Mouse (Mus musculus): ENCODE data around the gene Itga8. TPM values are rescaled to one million over a fixed set of nuclear protein-coding genes. Genes with fewer than 3 reads are reported as not detected.

Itga8 gene
- polyA plus RNA-seq, 1 experiment = 3.8 TPM

DNA sequence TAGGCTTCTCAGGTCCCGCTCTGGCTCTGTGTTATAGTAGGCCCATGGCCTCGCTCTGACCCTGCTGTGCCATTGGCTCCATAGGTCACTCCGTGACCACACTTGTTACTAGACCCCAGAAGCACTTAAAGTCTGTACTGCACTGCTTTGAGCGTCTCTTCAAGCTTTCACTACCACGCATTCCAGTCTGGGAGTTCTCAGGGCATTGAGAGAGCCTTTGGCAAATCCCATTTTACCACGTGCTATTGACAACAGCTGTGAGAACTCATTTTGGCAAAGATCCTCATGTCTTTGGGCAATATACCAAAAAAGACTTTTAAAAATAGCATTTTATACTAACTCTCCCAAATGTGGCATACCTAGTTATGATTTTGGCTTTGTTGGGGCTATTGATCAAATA lies 147.0 kb downstream of the Itga8 start:
- H3K4me1 ChIP-seq (ENCODE audit: control insufficient read depth, insufficient read depth, insufficient read length) = no peaks in the 10 kb centered on the region
- H3K27me3 ChIP-seq (ENCODE audit: control insufficient read depth, insufficient read depth, low read length) = no peaks in the 10 kb centered on the region
- 0 out of 2 replicates have a peak overlapping the region, but pooled peaks have one; percentile 6 for H3K27ac ChIP-seq (ENCODE audit: insufficient read depth, low read length)
- H3K4me3 ChIP-seq (ENCODE audit: extremely low read depth, insufficient read depth, insufficient read length) = no peak overlapping the region
- TF ChIP-seq CTCF (IDR thresholded peaks at IDR 0.05; ENCODE audit: extremely low read depth, insufficient read depth, insufficient read length, insufficient replicate concordance) (no peak), POLR2A (IDR thresholded peaks at IDR 0.05; ENCODE audit: low read depth, low read length) (no peak)
- WGBS = 89% methylated on average over 6 of the region's 6 CpGs
- no peaks in the 10 kb centered on the region for H3K36me3 ChIP-seq (ENCODE audit: control insufficient read depth, insufficient read depth, low read length)
- DNase-seq (ENCODE audit: low read depth in 1 of 2, low spot score in 2 of 2) = no peak

DNA sequence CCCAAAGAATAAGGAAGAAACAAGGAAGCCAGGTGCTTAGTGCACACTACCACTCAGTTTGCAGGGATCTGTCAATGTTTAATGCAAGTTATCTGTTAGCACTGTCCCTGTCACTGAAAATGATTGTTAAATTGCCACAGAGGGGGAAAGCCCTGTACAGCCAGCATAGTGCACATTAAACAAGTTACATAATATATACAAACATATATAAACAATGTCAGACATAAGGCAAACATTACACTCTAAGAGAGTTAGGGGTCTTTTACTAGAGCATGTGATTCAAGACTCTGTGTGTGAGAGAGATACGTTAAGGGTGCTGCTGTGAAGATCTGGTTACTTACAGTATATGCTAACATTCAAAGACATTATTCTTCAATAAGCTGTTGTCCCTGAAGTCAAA lies 148.2 kb downstream of the Itga8 start:
- H3K4me3 ChIP-seq (ENCODE audit: extremely low read depth, insufficient read depth, insufficient read length) = no peak overlapping the region
- H3K27me3 ChIP-seq (ENCODE audit: control insufficient read depth, insufficient read depth, low read length) = no peaks in the 10 kb centered on the region
- no peak for TF ChIP-seq POLR2A (IDR thresholded peaks at IDR 0.05; ENCODE audit: low read depth, low read length)
- TF ChIP-seq CTCF (IDR thresholded peaks at IDR 0.05; ENCODE audit: extremely low read depth, insufficient read depth, insufficient read length, insufficient replicate concordance) = no peak
- H3K27ac ChIP-seq (ENCODE audit: insufficient read depth, low read length) = no peak overlapping the region
- DNase-seq (ENCODE audit: low read depth in 1 of 2, low spot score in 2 of 2) = no peak
- no peaks in the 10 kb centered on the region for H3K36me3 ChIP-seq (ENCODE audit: control insufficient read depth, insufficient read depth, low read length)
- H3K4me1 ChIP-seq (ENCODE audit: control insufficient read depth, insufficient read depth, insufficient read length) = no peaks in the 10 kb centered on the region
- 90% methylated on average over 1 of the region's 1 CpGs for WGBS

- no peak for DNase-seq (ENCODE audit: low read depth in 1 of 2, low spot score in 2 of 2)
- WGBS = 77% methylated on average over 2 of the region's 2 CpGs
Measured at GRCm38 (mm10) chr2:12147902-12148301, 153.8 kb downstream of the Itga8 start.

GRCm38 (mm10) chr2:12146612-12147011 lies 155.1 kb downstream of the Itga8 start:
- TF ChIP-seq CTCF (IDR thresholded peaks at IDR 0.05; ENCODE audit: extremely low read depth, insufficient read depth, insufficient read length, insufficient replicate concordance) (no peak), POLR2A (IDR thresholded peaks at IDR 0.05; ENCODE audit: low read depth, low read length) (no peak)
- Histone ChIP-seq H3K27ac (ENCODE audit: insufficient read depth, low read length) (no peak overlapping the region), H3K4me3 (ENCODE audit: extremely low read depth, insufficient read depth, insufficient read length) (no peak overlapping the region), H3K36me3 (ENCODE audit: control insufficient read depth, insufficient read depth, low read length) (no peaks in the 10 kb centered on the region), H3K27me3 (ENCODE audit: control insufficient read depth, insufficient read depth, low read length) (no peaks in the 10 kb centered on the region), H3K4me1 (ENCODE audit: control insufficient read depth, insufficient read depth, insufficient read length) (no peaks in the 10 kb centered on the region)
- WGBS = 61% methylated on average over 2 of the region's 2 CpGs
- DNase-seq (ENCODE audit: low read depth in 1 of 2, low spot score in 2 of 2) = no peak

More at GRCm38 (mm10) chr2:12147902-12148301, 153.8 kb downstream of the Itga8 start:
- TF ChIP-seq POLR2A (IDR thresholded peaks at IDR 0.05; ENCODE audit: low read depth, low read length) = no peak
- TF ChIP-seq CTCF (IDR thresholded peaks at IDR 0.05; ENCODE audit: extremely low read depth, insufficient read depth, insufficient read length, insufficient replicate concordance) = no peak
- Histone ChIP-seq H3K27me3 (ENCODE audit: control insufficient read depth, insufficient read depth, low read length) (no peaks in the 10 kb centered on the region), H3K4me3 (ENCODE audit: extremely low read depth, insufficient read depth, insufficient read length) (no peak overlapping the region), H3K36me3 (ENCODE audit: control insufficient read depth, insufficient read depth, low read length) (no peaks in the 10 kb centered on the region), H3K27ac (ENCODE audit: insufficient read depth, low read length) (no peak overlapping the region), H3K4me1 (ENCODE audit: control insufficient read depth, insufficient read depth, insufficient read length) (no peaks in the 10 kb centered on the region)

- Histone ChIP-seq H3K27ac (ENCODE audit: insufficient read depth, low read length) (no peak overlapping the region), H3K4me3 (ENCODE audit: extremely low read depth, insufficient read depth, insufficient read length) (no peak overlapping the region), H3K36me3 (ENCODE audit: control insufficient read depth, insufficient read depth, low read length) (no peaks in the 10 kb centered on the region), H3K27me3 (ENCODE audit: control insufficient read depth, insufficient read depth, low read length) (no peaks in the 10 kb centered on the region), H3K4me1 (ENCODE audit: control insufficient read depth, insufficient read depth, insufficient read length) (no peaks in the 10 kb centered on the region)
- DNase-seq (ENCODE audit: low read depth in 1 of 2, low spot score in 2 of 2) = no peak
- no peak for TF ChIP-seq POLR2A (IDR thresholded peaks at IDR 0.05; ENCODE audit: low read depth, low read length)
- no peak for TF ChIP-seq CTCF (IDR thresholded peaks at IDR 0.05; ENCODE audit: extremely low read depth, insufficient read depth, insufficient read length, insufficient replicate concordance)
- 76% methylated on average over 5 of the region's 5 CpGs for WGBS
Measured at GRCm38 (mm10) chr2:12138765-12139368, 162.9 kb downstream of the Itga8 start.

- H3K36me3 ChIP-seq (ENCODE audit: control insufficient read depth, insufficient read depth, low read length) = no peaks in the 10 kb centered on the region
- no peak for DNase-seq (ENCODE audit: low read depth in 1 of 2, low spot score in 2 of 2)
- H3K4me1 ChIP-seq (ENCODE audit: control insufficient read depth, insufficient read depth, insufficient read length) = no peaks in the 10 kb centered on the region
- H3K27ac ChIP-seq (ENCODE audit: insufficient read depth, low read length) = no peak overlapping the region
- H3K27me3 ChIP-seq (ENCODE audit: control insufficient read depth, insufficient read depth, low read length) = no peaks in the 10 kb centered on the region
- H3K4me3 ChIP-seq (ENCODE audit: extremely low read depth, insufficient read depth, insufficient read length) = no peak overlapping the region
- TF ChIP-seq POLR2A (IDR thresholded peaks at IDR 0.05; ENCODE audit: low read depth, low read length) (no peak), CTCF (IDR thresholded peaks at IDR 0.05; ENCODE audit: extremely low read depth, insufficient read depth, insufficient read length, insufficient replicate concordance) (no peak)
Measured at GRCm38 (mm10) chr2:12126580-12126979, 175.1 kb downstream of the Itga8 start.

- DNase-seq (ENCODE audit: low read depth in 1 of 2, low spot score in 2 of 2) = no peak
- 48% methylated on average over 2 of the region's 2 CpGs for WGBS
- H3K27me3 ChIP-seq (ENCODE audit: control insufficient read depth, insufficient read depth, low read length) = no peaks in the 10 kb centered on the region
Measured at GRCm38 (mm10) chr2:12115479-12115878, 186.2 kb downstream of the Itga8 start.

More at GRCm38 (mm10) chr2:12115479-12115878, 186.2 kb downstream of the Itga8 start:
- no peak overlapping the region for H3K4me3 ChIP-seq (ENCODE audit: extremely low read depth, insufficient read depth, insufficient read length)
- H3K36me3 ChIP-seq (ENCODE audit: control insufficient read depth, insufficient read depth, low read length) = no peaks in the 10 kb centered on the region
- no peaks in the 10 kb centered on the region for H3K4me1 ChIP-seq (ENCODE audit: control insufficient read depth, insufficient read depth, insufficient read length)
- no peak overlapping the region for H3K27ac ChIP-seq (ENCODE audit: insufficient read depth, low read length)
- no peak for TF ChIP-seq CTCF (IDR thresholded peaks at IDR 0.05; ENCODE audit: extremely low read depth, insufficient read depth, insufficient read length, insufficient replicate concordance)
- no peak for TF ChIP-seq POLR2A (IDR thresholded peaks at IDR 0.05; ENCODE audit: low read depth, low read length)
